Mouse (Mus musculus): ENCODE data around the gene Scimp.

- TF ChIP-seq MYOG (IDR thresholded peaks at IDR 0.05; ENCODE audit: control insufficient read depth in 1 of 3, insufficient read depth in 1 of 3, insufficient read length in 2 of 3, low read depth in 2 of 3) = no peak
- TF ChIP-seq POLR2A (IDR thresholded peaks at IDR 0.05; ENCODE audit: insufficient read length, low read depth) = no peak
- TF ChIP-seq CEBPB (IDR thresholded peaks at IDR 0.05; ENCODE audit: insufficient read depth, poor library complexity, severe bottlenecking) = no peak
- TF ChIP-seq TCF12 (IDR thresholded peaks at IDR 0.05; ENCODE audit: insufficient read depth, poor library complexity, severe bottlenecking) = no peak
- TF ChIP-seq E2F4 (IDR thresholded peaks at IDR 0.05; ENCODE audit: insufficient read depth) = no peak
- no peak for TF ChIP-seq MAX (IDR thresholded peaks at IDR 0.05; ENCODE audit: low read depth)
- no peak for TF ChIP-seq SRF (IDR thresholded peaks at IDR 0.05; ENCODE audit: control insufficient read depth, insufficient read length, low read depth)
- TF ChIP-seq USF1 (IDR thresholded peaks at IDR 0.05; ENCODE audit: low read depth) = no peak
These were observed 1.3 kb downstream of the Scimp start for GRCm38 (mm10) chr11:70811041-70811440.
